Mouse (Mus musculus): Measurements from ENCODE around the gene Aipl1. TPM values are rescaled to one million over a fixed set of nuclear protein-coding genes. Genes with fewer than 3 reads are reported as not detected.
A peak's percentile ranks its signal among the peaks of the same experiment; 100 is the strongest.

Aipl1 gene
- total and polyA plus RNA-seq, 3 experiments: 0.04 TPM; not detected in 2

- H3K79me2 ChIP-seq (replicated peaks; ENCODE audit: control insufficient read depth, insufficient read depth, low read length): no peaks in the 10 kb centered on the region
- no peak for TF ChIP-seq POLR2A (IDR thresholded peaks at IDR 0.05; ENCODE audit: insufficient read depth, low read depth, low read length)
- TF ChIP-seq CTCF (IDR thresholded peaks at IDR 0.05): no peak
- TF ChIP-seq EP300 (IDR thresholded peaks at IDR 0.05; ENCODE audit: insufficient read depth, low read depth, low read length): no peak
- H3K36me3 ChIP-seq (ENCODE audit: control insufficient read depth, insufficient read depth, low read length): no peaks in the 10 kb centered on the region
- no peak for DNase-seq
- no peaks in the 10 kb centered on the region for H3K4me1 ChIP-seq (ENCODE audit: control insufficient read depth, insufficient read depth, low read length)
- no peak overlapping the region for H3K9ac ChIP-seq (ENCODE audit: low read depth, low read length)
- H3K27me3 ChIP-seq (ENCODE audit: control insufficient read depth, insufficient read depth, low read length): no peaks in the 10 kb centered on the region
- H3K4me3 ChIP-seq: no peak overlapping the region
- H3K27ac ChIP-seq: no peak overlapping the region
- WGBS: 53% methylated on average over 9 of the region's 9 CpGs
- intact Hi-C loops (cut with DNase I): no loop called here
Measured at GRCm38 (mm10) chr11:72010940-72011722, 26.2 kb downstream of the Aipl1 start.

GRCm38 (mm10) chr11:72010367-72010766, 26.9 kb downstream of the Aipl1 start:
- TF ChIP-seq CTCF (IDR thresholded peaks at IDR 0.05) (no peak), POLR2A (IDR thresholded peaks at IDR 0.05; ENCODE audit: insufficient read depth, low read depth, low read length) (no peak), EP300 (IDR thresholded peaks at IDR 0.05; ENCODE audit: insufficient read depth, low read depth, low read length) (no peak)
- intact Hi-C loops (cut with DNase I): no loop called here
- WGBS: 44% methylated on average over 5 of the region's 5 CpGs

DNA sequence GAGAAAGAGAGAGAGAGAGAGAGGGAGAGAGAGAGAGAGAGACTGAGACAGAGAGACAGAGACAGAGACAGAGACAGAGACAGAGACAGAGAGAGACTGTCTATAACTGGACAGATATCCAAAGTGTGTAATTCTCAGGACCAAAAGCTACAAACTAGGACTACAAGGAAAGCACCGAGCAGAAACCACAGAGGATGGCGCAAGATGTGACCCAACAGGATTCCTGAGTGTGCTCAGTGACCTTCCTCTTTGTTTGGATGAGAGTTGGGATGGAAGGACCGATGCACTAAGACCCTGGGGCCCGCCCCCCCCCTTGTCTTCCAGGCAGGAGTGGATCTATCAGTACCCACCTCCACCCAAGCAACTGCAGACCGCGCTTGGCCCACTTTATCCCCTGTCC, 31.8 kb downstream of the Aipl1 start:
- TF ChIP-seq CTCF (IDR thresholded peaks at IDR 0.05): no peak
- TF ChIP-seq POLR2A (IDR thresholded peaks at IDR 0.05; ENCODE audit: insufficient read depth, low read depth, low read length): no peak
- no peak for TF ChIP-seq EP300 (IDR thresholded peaks at IDR 0.05; ENCODE audit: insufficient read depth, low read depth, low read length)
- H3K27ac ChIP-seq: no peak overlapping the region
- no peaks in the 10 kb centered on the region for H3K36me3 ChIP-seq (ENCODE audit: control insufficient read depth, insufficient read depth, low read length)
- no peaks in the 10 kb centered on the region for H3K79me2 ChIP-seq (replicated peaks; ENCODE audit: control insufficient read depth, insufficient read depth, low read length)
- intact Hi-C loops (cut with DNase I): no loop called here
- WGBS: 86% methylated on average over 6 of the region's 6 CpGs
- no peak overlapping the region for H3K9ac ChIP-seq (ENCODE audit: low read depth, low read length)
- H3K4me3 ChIP-seq: no peak overlapping the region
- H3K27me3 ChIP-seq (ENCODE audit: control insufficient read depth, insufficient read depth, low read length): no peaks in the 10 kb centered on the region
- no peak for DNase-seq
- H3K4me1 ChIP-seq (ENCODE audit: control insufficient read depth, insufficient read depth, low read length): no peaks in the 10 kb centered on the region

More at GRCm38 (mm10) chr11:72010367-72010766, 26.9 kb downstream of the Aipl1 start:
- Histone ChIP-seq H3K9ac (ENCODE audit: low read depth, low read length) (no peak overlapping the region), H3K79me2 (replicated peaks; ENCODE audit: control insufficient read depth, insufficient read depth, low read length) (no peaks in the 10 kb centered on the region), H3K4me3 (no peak overlapping the region), H3K27me3 (ENCODE audit: control insufficient read depth, insufficient read depth, low read length) (no peaks in the 10 kb centered on the region), H3K36me3 (ENCODE audit: control insufficient read depth, insufficient read depth, low read length) (no peaks in the 10 kb centered on the region), H3K27ac (no peak overlapping the region), H3K4me1 (ENCODE audit: control insufficient read depth, insufficient read depth, low read length) (no peaks in the 10 kb centered on the region)
- DNase-seq: no peak

- Histone ChIP-seq H3K4me1 (ENCODE audit: control insufficient read depth, insufficient read depth, low read length) (no peaks in the 10 kb centered on the region), H3K4me3 (no peak overlapping the region), H3K27ac (no peak overlapping the region), H3K79me2 (replicated peaks; ENCODE audit: control insufficient read depth, insufficient read depth, low read length) (no peaks in the 10 kb centered on the region), H3K27me3 (ENCODE audit: control insufficient read depth, insufficient read depth, low read length) (no peaks in the 10 kb centered on the region), H3K36me3 (ENCODE audit: control insufficient read depth, insufficient read depth, low read length) (no peaks in the 10 kb centered on the region), H3K9ac (ENCODE audit: low read depth, low read length) (no peak overlapping the region)
- 54% methylated on average over 9 of the region's 9 CpGs for WGBS
- no peak for TF ChIP-seq EP300 (IDR thresholded peaks at IDR 0.05; ENCODE audit: insufficient read depth, low read depth, low read length)
- TF ChIP-seq POLR2A (IDR thresholded peaks at IDR 0.05; ENCODE audit: insufficient read depth, low read depth, low read length): no peak
- TF ChIP-seq CTCF (IDR thresholded peaks at IDR 0.05): no peak
- intact Hi-C loops (cut with DNase I): no loop called here
- DNase-seq: no peak
Measured at GRCm38 (mm10) chr11:72003171-72003570, 34.1 kb downstream of the Aipl1 start.

DNA sequence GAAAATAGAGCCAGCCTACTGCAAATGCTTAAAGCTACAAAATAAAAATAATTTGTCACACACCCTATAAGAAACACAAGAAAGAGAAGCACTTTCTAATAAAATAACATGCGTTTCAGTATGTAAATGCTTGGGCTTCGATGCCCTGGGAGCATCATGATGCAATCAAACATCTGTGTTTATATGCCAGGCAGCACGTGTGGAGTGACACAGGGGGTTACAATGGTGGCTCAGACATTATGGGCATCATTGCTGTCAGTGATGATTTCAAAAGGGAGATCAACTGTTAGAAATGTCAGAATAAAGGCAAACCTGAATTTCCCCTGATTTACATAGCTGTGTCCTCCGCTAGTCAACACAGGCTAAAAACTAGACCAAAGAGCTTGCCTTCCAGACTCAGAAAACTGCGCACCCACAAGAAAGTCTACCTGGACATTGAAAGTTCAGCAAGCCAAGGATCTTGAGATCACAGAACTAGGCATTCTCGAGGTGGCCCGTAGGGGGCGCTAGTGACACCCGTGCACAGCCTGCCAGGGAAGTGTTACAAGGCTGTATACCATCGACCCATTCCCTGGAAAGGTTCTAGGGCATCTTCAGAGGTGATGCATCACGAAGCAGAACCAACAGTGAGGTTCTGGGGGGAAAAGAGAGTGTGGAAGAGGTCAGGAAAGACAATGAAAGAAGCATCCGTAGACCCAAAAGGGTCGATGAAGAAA, 35.0 kb downstream of the Aipl1 start:
- Histone ChIP-seq H3K36me3 (ENCODE audit: control insufficient read depth, insufficient read depth, low read length) (no peaks in the 10 kb centered on the region), H3K9ac (ENCODE audit: low read depth, low read length) (no peak overlapping the region), H3K27ac (no peak overlapping the region), H3K4me3 (no peak overlapping the region), H3K4me1 (ENCODE audit: control insufficient read depth, insufficient read depth, low read length) (no peaks in the 10 kb centered on the region), H3K27me3 (ENCODE audit: control insufficient read depth, insufficient read depth, low read length) (no peaks in the 10 kb centered on the region), H3K79me2 (replicated peaks; ENCODE audit: control insufficient read depth, insufficient read depth, low read length) (no peaks in the 10 kb centered on the region)
- intact Hi-C loops (cut with DNase I): no loop called here
- TF ChIP-seq CTCF (IDR thresholded peaks at IDR 0.05): peak; percentile 75
- TF ChIP-seq POLR2A (IDR thresholded peaks at IDR 0.05; ENCODE audit: insufficient read depth, low read depth, low read length): no peak
- no peak for TF ChIP-seq EP300 (IDR thresholded peaks at IDR 0.05; ENCODE audit: insufficient read depth, low read depth, low read length)
- WGBS: 45% methylated on average over 13 of the region's 13 CpGs
- DNase-seq: peak; percentile 11 to 41

DNA sequence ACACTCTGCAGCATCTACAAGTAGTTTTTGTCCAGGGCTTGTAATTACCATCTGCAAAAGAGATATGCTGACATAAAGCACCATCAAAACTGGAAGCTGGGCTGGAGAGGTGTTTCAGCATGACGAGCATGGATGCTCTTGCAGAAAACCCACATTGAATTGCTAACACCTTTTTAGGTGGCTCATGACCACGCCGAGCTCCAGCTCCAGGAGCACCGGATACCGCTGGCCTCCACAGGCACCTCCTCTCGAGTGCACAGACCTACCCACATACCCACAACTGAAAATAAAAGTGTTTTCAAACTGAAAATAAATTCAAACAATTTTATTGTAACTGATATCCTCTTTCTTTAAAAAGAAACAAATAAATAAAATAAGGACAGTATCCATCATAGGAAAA, 37.1 kb downstream of the Aipl1 start:
- 88% methylated on average over 6 of the region's 6 CpGs for WGBS
- H3K9ac ChIP-seq (ENCODE audit: low read depth, low read length): no peak overlapping the region
- TF ChIP-seq CTCF (IDR thresholded peaks at IDR 0.05): no peak

More for the DNA sequence above, 37.1 kb downstream of the Aipl1 start:
- no peak overlapping the region for H3K27ac ChIP-seq
- no peak for DNase-seq
- H3K4me3 ChIP-seq: no peak overlapping the region
- no peaks in the 10 kb centered on the region for H3K79me2 ChIP-seq (replicated peaks; ENCODE audit: control insufficient read depth, insufficient read depth, low read length)
- intact Hi-C loops (cut with DNase I): no loop called here
- H3K4me1 ChIP-seq (ENCODE audit: control insufficient read depth, insufficient read depth, low read length): peaks cover 5% of the 10 kb centered on the region
- no peaks in the 10 kb centered on the region for H3K36me3 ChIP-seq (ENCODE audit: control insufficient read depth, insufficient read depth, low read length)
- H3K27me3 ChIP-seq (ENCODE audit: control insufficient read depth, insufficient read depth, low read length): no peaks in the 10 kb centered on the region
